Mouse (Mus musculus) naive thymus-derived CD4-positive, alpha-beta T cell, adult 5 months (primary cell): ENCODE results near the gene Mtfmt. TPM values are rescaled to one million over a fixed set of nuclear protein-coding genes. Genes with fewer than 3 reads are reported as not detected.

Source experiments
- polyA plus RNA-seq: library from polyadenylated mRNA; unstranded; fragments of 100-300 nt; shearing (Covaris generic); gene quantifications from one replicate; pipeline ENCODE4 v1.2.1, GENCODE M21; 2017

Gene Mtfmt
- polyA plus RNA-seq: 34.6 TPM

GRCm38 (mm10) chr9:65435671-65436301 lies at the start of gene Mtfmt:
TSS of gene Mtfmt (plus strand) at chr9:65435782.

GRCm38 (mm10) chr9:65391613-65391964 lies 44.0 kb upstream of the Mtfmt start, which contains the start of gene Kbtbd13:
TSS of gene Kbtbd13 (minus strand) at chr9:65391652.

DNA sequence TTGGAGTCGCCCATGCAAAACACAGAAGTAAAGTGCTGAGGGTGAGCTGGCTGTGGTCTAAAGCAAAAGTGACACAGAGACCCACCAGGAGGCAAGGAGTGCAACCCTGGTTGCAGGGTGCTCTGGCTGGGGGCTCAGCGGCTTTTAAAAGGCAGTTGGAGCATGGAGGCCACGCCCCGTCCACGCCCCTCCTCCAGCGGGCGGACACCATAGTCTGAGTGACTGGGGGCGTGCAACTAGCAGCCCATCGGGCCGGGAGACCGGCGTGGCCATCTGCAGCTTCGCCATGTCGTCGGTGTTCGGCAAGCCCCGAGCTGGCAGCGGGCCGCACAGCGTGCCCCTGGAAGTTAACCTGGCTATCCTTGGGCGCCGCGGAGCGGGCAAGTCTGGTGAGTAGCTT lies 37.3 kb upstream of the Mtfmt start, which contains the start of gene Rasl12:
Gene Rasl12 (plus strand): TSS at position 228 of the 400 bp plus-strand sequence.

GRCm38 (mm10) chr9:65422760-65423501 lies 12.7 kb upstream of the Mtfmt start, which contains the start of gene Slc51b:
TSS of gene Slc51b (minus strand) at chr9:65422955.

DNA sequence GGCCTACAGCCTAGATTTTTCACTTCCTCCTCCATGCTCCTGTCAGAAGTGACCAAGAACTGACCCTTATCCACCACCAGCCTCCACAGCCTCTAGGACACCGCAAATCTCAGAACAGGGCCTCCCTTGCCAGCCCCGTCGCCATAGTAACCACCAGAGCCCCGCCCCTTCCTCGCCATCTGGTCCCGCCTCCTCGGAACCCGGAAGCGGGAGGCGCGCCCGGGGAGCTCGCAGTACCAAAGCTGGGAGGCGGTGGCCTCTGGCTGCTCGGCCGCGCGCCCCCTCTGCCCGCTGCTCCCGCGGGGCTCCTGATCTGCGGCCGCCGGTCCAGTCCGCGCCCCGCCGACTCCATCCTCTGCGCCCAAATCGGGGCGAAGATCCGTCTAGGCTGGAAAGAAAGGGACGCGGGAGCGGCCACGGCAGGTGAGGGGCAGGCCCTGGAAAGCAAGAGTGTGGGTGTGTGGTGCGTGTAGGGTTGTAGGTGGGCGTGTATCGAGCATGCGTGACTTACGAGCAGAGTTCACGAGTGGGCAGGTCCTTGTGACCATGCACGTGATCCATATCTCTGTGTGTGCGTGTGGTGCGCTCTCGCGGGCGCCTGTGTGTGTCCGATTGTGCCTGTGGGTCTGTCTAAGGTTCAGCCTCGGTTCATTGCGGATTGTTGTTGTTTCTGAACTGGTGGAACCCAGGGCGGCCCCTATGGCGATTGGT lies 25.3 kb downstream of the Mtfmt start, which contains the start of gene Spg21:
Gene Spg21 (plus strand): TSS at position 216 of the 711 bp plus-strand sequence.

Other genes with a start within 250 kb of the Mtfmt start
- 6.1 TPM for gene Parp16, start 240.4 kb upstream of the Mtfmt start, polyA plus RNA-seq
- not detected for gene Cilp, start 170.6 kb upstream of the Mtfmt start, polyA plus RNA-seq
- gene Clpx, start 141.5 kb upstream of the Mtfmt start, polyA plus RNA-seq: 39.0 TPM
- gene Pdcd7, start 89.7 kb upstream of the Mtfmt start, polyA plus RNA-seq: 31.4 TPM
- not detected for gene Ubap1l, start 74.7 kb upstream of the Mtfmt start, polyA plus RNA-seq
- not detected for gene Kbtbd13, start 44.1 kb upstream of the Mtfmt start, polyA plus RNA-seq
- gene Rasl12, start 37.3 kb upstream of the Mtfmt start, polyA plus RNA-seq: not detected
- not detected for gene Slc51b, start 12.8 kb upstream of the Mtfmt start, polyA plus RNA-seq
- 92.1 TPM for gene Spg21, start 25.2 kb downstream of the Mtfmt start, polyA plus RNA-seq
- not detected for gene Ankdd1a, start 84.4 kb downstream of the Mtfmt start, polyA plus RNA-seq
- gene Plekho2, start 144.3 kb downstream of the Mtfmt start, polyA plus RNA-seq: 25.0 TPM
- not detected for gene Pif1, start 151.4 kb downstream of the Mtfmt start, polyA plus RNA-seq
- gene Rbpms2, start 193.9 kb downstream of the Mtfmt start, polyA plus RNA-seq: 0.92 TPM
- 71.8 TPM for gene Oaz2, start 232.2 kb downstream of the Mtfmt start, polyA plus RNA-seq